Mouse (Mus musculus) stomach, embryonic 16.5 days (tissue): ENCODE results near the gene Ptgis. TPM values are rescaled to one million over a fixed set of nuclear protein-coding genes. Genes with fewer than 3 reads are reported as not detected.

Source experiments
- ATAC-seq: fragments of 200-750 bp; cut with Nextera tagmentation; 2 replicates; pipeline ENCODE4 v1.8.0; 2017; ENCODE audit warnings: moderate number of reproducible peaks, moderate TSS enrichment; ENCODE audit not compliant: insufficient read depth, low FRiP score
- H3K27ac ChIP-seq: fragments of 300-500 bp; sonication (generic); 2 replicates; pipeline ENCODE4 v1.5.1; 2014; ENCODE audit warnings: low read length
- H3K27me3 ChIP-seq: fragments of 300-500 bp; sonication (generic); 2 replicates; pipeline ENCODE4 v1.6.1; 2014; ENCODE audit warnings: low read length, control low read depth, mixed read lengths; ENCODE audit not compliant: control insufficient read depth, insufficient read depth
- H3K36me3 ChIP-seq: fragments of 300-500 bp; sonication (generic); 2 replicates; pipeline ENCODE4 v1.6.1; 2014; ENCODE audit warnings: low read length; ENCODE audit not compliant: control insufficient read depth, insufficient read depth
- H3K4me1 ChIP-seq: fragments of 300-500 bp; sonication (generic); 2 replicates; pipeline ENCODE4 v1.6.1; 2014; ENCODE audit warnings: low read length, control low read depth, mixed read lengths; ENCODE audit not compliant: control insufficient read depth, insufficient read depth
- H3K4me2 ChIP-seq: fragments of 300-500 bp; sonication (generic); 2 replicates; pipeline ENCODE4 v1.6.1; 2014; ENCODE audit warnings: low read depth, low read length, mixed read lengths
- H3K4me3 ChIP-seq: fragments of 300-500 bp; sonication (generic); replicated peaks from 2 replicates; pipeline ENCODE4 v1.5.1; 2014; ENCODE audit warnings: mild to moderate bottlenecking, low read length
- H3K9ac ChIP-seq: fragments of 300-500 bp; sonication (generic); 2 replicates; pipeline ENCODE4 v1.6.1; 2014; ENCODE audit warnings: low read length
- H3K9me3 ChIP-seq: fragments of 300-500 bp; sonication (generic); replicated peaks from 2 replicates; pipeline ENCODE4 v1.6.1; 2016; ENCODE audit warnings: low read length, control low read depth; ENCODE audit not compliant: control insufficient read depth
- WGBS: fragments of 180-500 bp; shearing (Covaris S2); extraction: QIAGEN DNeasy Blood & Tissue Kit; methylation state at CpG from one replicate; pipeline ENCODE4 v1.1.7; 2014; 5-methylcytosine and 5-hydroxymethylcytosine counted together
- polyA plus RNA-seq: library from polyadenylated mRNA; unstranded; fragments of >200 nt; fragmentation: Nextera tagmentation; extraction: Ambion mirVana; gene quantifications from 2 replicates; pipeline ENCODE4 v1.2.1, GENCODE M21; 2015

The Ptgis gene
- 23.5 and 24.3 TPM in 2 replicates for polyA plus RNA-seq

DNA sequence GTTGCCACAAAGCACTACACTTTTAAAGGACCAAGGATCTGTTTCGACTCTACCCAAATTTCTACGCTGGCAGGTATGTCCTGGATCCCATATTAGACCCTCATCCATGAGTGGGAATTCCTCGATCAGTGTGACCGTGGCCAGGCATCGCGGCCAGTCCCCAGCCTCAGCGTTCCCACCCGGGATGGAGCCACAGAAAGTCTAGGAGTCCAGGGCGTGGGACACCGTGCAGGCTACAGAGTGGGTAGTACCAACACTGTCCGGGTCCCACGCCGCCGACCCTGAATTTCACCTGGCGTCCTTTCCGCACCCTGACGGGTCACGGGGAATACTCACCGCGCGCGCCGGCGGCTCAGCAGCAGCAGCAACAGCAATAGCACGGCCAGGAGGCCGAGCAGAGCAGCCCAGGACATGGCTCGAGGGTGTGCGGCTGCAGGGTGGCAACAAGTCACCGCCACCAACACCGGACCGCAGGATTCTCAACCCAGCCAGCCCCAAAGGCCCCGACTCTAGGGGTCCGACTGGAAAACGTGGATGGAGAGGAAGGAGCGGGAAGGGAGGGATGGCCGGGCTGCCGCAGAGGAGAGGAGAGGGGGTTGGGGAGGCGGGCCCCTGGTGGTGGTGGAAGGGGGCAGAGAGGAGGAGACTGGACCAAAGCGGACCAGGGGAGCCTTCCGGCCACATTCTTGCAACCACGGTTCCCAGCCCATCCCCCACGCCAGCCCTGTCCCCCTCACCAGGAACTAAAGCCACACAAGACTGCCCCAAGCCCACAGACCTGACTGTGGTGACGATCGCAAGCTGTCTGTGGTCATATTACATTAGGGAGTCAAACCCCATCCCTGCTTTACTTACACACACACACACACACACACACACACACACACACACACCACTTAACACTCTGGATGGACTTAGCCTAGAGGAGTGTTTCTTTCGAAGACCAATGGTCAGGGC is at the start of gene Ptgis:
TSS of gene Ptgis (minus strand) at position 597 of the 957 bp plus-strand sequence.
- peak within 1 kb of the TSS; percentile 76 for H3K9ac ChIP-seq
- H3K4me1 ChIP-seq = peaks cover 14% of the 10 kb centered on the region
- H3K27ac ChIP-seq = peak within 1 kb of the TSS; percentile 69
- H3K4me2 ChIP-seq = peak within 1 kb of the TSS; percentile 71
- no peaks in the 10 kb centered on the region for H3K36me3 ChIP-seq
- no peaks in the 10 kb centered on the region for H3K27me3 ChIP-seq
- ATAC-seq = peak; percentile 54
- H3K4me3 ChIP-seq = peak within 1 kb of the TSS; percentile 59
- no peaks in the 10 kb centered on the region; the same call in 1 of the 2 replicates for H3K9me3 ChIP-seq
- WGBS = 2% methylated on average over 44 of the region's 45 CpGs

DNA sequence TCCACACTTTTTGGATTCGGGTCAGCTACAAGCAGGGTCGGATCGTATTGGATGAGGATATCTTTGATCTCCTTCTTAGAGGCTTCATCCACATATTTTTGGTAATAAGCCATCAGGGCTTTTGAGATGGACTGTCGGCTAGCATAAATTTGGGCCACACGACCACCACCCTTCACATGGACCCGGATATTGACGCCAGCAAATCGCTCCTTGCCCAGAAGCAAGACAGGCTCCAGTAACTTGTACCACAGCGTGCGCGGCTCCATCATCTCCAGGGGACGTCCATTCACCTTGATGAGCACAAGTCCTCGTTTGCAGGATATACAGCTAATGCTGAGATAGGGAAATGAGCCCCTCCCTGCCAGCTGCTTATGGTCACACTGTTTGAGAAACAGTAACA is 41.1 kb upstream of the Ptgis start:
- 88% methylated on average over 13 of the region's 13 CpGs for WGBS
- Histone ChIP-seq H3K27me3 (no peaks in the 10 kb centered on the region; the same call in 1 of the 2 replicates), H3K27ac (no peak overlapping the region), H3K4me2 (no peak overlapping the region), H3K4me3 (no peak overlapping the region), H3K4me1 (no peaks in the 10 kb centered on the region), H3K9ac (no peak overlapping the region), H3K36me3 (no peaks in the 10 kb centered on the region), H3K9me3 (no peaks in the 10 kb centered on the region)
- ATAC-seq = no peak

- Histone ChIP-seq H3K27me3 (no peaks in the 10 kb centered on the region; the same call in 1 of the 2 replicates), H3K27ac (no peak overlapping the region), H3K4me2 (no peak overlapping the region), H3K36me3 (no peaks in the 10 kb centered on the region), H3K4me3 (no peak overlapping the region), H3K9me3 (no peaks in the 10 kb centered on the region), H3K4me1 (no peaks in the 10 kb centered on the region), H3K9ac (no peak overlapping the region; the same call in 1 of the 2 replicates)
- ATAC-seq = no peak; the same call in 1 of the 2 replicates
- 81% methylated on average over 4 of the region's 4 CpGs for WGBS
Measured at GRCm38 (mm10) chr2:167280986-167281310, 40.5 kb upstream of the Ptgis start.

- Histone ChIP-seq H3K4me2 (no peak overlapping the region), H3K4me3 (no peak overlapping the region), H3K9me3 (no peaks in the 10 kb centered on the region), H3K27ac (no peak overlapping the region), H3K9ac (no peak overlapping the region; the same call in 1 of the 2 replicates), H3K36me3 (no peaks in the 10 kb centered on the region), H3K4me1 (no peaks in the 10 kb centered on the region), H3K27me3 (no peaks in the 10 kb centered on the region; the same call in 1 of the 2 replicates)
- WGBS = 44% methylated on average over 26 of the region's 26 CpGs
- ATAC-seq = no peak; the same call in none of the 2 replicates
Measured at GRCm38 (mm10) chr2:167280090-167280985, 39.9 kb upstream of the Ptgis start.

DNA sequence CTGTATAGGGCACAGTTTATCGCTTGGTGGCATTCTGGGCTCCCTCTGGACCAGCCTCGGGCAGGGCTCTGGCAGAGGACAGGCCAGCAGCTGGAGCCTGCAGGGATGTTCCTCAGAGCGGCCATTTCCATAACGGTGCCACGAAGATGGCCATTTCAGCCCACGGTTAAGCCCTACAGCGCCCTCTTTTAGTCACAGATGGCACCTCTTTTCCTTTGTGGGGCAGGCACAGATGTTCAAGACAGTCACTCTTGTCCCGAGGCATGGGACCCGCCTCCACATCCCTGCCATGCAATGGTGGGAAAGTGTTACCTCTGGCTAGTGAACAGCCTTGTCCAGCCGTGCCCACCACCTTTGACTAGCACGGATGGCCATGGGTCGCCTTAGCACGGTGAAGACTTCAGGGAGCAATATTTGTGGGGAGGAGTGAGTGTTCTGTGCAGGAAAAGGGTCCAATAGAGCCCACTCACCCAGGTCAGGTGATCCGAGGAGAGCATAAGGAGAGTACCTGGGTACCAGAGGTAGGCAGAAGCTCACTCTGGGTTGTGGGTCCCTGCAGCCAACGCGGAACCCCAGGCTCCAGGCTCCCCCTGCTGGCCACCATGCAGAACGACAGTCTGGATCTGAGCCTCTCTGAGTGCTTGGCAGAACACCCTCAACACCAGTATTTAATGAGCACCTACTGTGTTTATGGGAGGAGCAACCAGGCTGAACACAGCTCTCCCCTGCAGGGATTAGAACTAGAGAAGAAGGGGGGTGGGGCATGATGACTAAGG is 38.5 kb upstream of the Ptgis start:
- no peak overlapping the region for H3K27ac ChIP-seq
- no peak overlapping the region for H3K9ac ChIP-seq

GRCm38 (mm10) chr2:167278011-167278410 is 37.6 kb upstream of the Ptgis start:
- H3K27ac ChIP-seq = no peak overlapping the region
- no peak overlapping the region for H3K9ac ChIP-seq
- no peaks in the 10 kb centered on the region for H3K9me3 ChIP-seq
- no peaks in the 10 kb centered on the region for H3K4me1 ChIP-seq
- no peaks in the 10 kb centered on the region; the same call in 1 of the 2 replicates for H3K27me3 ChIP-seq
- no peaks in the 10 kb centered on the region for H3K36me3 ChIP-seq
- H3K4me3 ChIP-seq = no peak overlapping the region
- ATAC-seq = no peak
- WGBS = 77% methylated on average over 7 of the region's 7 CpGs
- H3K4me2 ChIP-seq = no peak overlapping the region

More for the DNA sequence above, 38.5 kb upstream of the Ptgis start:
- Histone ChIP-seq H3K27me3 (no peaks in the 10 kb centered on the region; the same call in 1 of the 2 replicates), H3K4me2 (no peak overlapping the region), H3K4me3 (no peak overlapping the region), H3K9me3 (no peaks in the 10 kb centered on the region), H3K36me3 (no peaks in the 10 kb centered on the region), H3K4me1 (no peaks in the 10 kb centered on the region)
- peak; percentile 48; the same call in 1 of the 2 replicates for ATAC-seq
- WGBS = 53% methylated on average over 17 of the region's 17 CpGs

DNA sequence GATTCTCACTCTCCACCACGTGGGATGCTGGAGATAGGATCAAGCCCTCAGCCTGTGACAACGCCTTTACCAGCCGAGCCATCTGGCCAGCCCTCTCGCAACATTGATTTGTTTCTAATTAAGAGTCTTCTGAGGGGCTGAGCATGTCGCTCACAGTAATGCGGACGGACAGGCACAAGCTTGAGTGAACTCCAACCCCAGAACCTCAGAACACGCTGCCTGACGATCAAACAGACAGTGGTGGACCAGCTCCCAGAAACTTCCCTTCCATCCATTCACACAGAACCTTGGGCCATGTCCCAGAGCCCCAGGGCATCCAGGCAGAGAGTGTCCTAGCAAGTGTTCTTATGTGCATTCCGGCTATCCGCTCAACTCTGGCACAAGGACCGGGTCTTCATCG is 36.6 kb upstream of the Ptgis start:
- Histone ChIP-seq H3K9me3 (no peaks in the 10 kb centered on the region), H3K9ac (no peak overlapping the region), H3K27me3 (no peaks in the 10 kb centered on the region; the same call in 1 of the 2 replicates), H3K27ac (no peak overlapping the region), H3K4me1 (no peaks in the 10 kb centered on the region), H3K4me3 (no peak overlapping the region), H3K4me2 (no peak overlapping the region), H3K36me3 (no peaks in the 10 kb centered on the region)
- 74% methylated on average over 13 of the region's 13 CpGs for WGBS
- ATAC-seq = no peak

- H3K9me3 ChIP-seq = no peaks in the 10 kb centered on the region
- no peaks in the 10 kb centered on the region; the same call in 1 of the 2 replicates for H3K27me3 ChIP-seq
- no peaks in the 10 kb centered on the region for H3K4me1 ChIP-seq
- no peak overlapping the region for H3K4me3 ChIP-seq
- 87% methylated on average over 10 of the region's 10 CpGs for WGBS
- no peak overlapping the region for H3K4me2 ChIP-seq
- H3K9ac ChIP-seq = no peak overlapping the region
- no peaks in the 10 kb centered on the region for H3K36me3 ChIP-seq
- no peak for ATAC-seq
- no peak overlapping the region for H3K27ac ChIP-seq
Measured at GRCm38 (mm10) chr2:167275856-167276255, 35.5 kb upstream of the Ptgis start.
